Mouse (Mus musculus): Measurements from ENCODE around the gene Anxa9.

Anxa9 gene

GRCm38 (mm10) chr3:95247660-95248336 is 59.2 kb downstream of the Anxa9 start:
- DNase-seq (ENCODE audit: low spot score), result no peak

GRCm38 (mm10) chr3:95246465-95247231 is 60.3 kb downstream of the Anxa9 start:
- DNase-seq (ENCODE audit: low spot score), result peak; percentile 85
